Mouse (Mus musculus) E14TG2a.4 (cell line): Measurements from ENCODE around the gene Smpd3.

Source experiments
- CTCF ChIP-seq: conservative IDR thresholded peaks from 2 replicates; pipeline ENCODE4 v1.5.1; 2014; ENCODE audit warnings: low read length
- NANOG ChIP-seq: IDR thresholded peaks from 2 replicates; pipeline ENCODE4 v1.6.1; 2014; ENCODE audit warnings: borderline replicate concordance, low read length, mixed read lengths

DNA sequence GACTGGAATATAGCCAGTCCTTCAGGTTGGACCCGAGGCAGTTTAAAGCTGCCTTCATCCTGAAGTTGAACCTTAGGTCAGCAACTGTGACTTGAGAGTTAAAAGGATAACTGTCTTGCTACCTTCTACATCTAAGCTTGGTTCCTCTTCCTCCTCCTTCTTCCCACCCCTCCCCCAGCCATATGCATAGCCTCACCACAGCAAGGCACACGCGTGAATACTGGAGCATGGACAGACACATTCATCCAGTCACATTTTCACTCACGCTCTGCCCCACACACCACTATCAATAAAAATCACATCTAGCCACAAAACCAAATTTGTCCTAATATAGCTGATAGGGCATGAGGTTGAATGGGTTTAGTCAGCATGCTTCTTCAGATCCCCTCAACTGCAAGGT lies 1.8 kb downstream of the Smpd3 start:
- no peak for TF ChIP-seq CTCF
- TF ChIP-seq NANOG = no peak
